Mouse (Mus musculus) G1E (cell line): ENCODE data around the gene Pkp4.

Source experiments
- CTCF ChIP-seq: IDR thresholded peaks from 2 replicates; pipeline ENCODE4 v1.5.1; 2012; ENCODE audit warnings: low read depth, low read length, inconsistent platforms, mixed read lengths
- GATA1 ChIP-seq: IDR thresholded peaks from 2 replicates; pipeline ENCODE4 v1.6.1; 2012; ENCODE audit warnings: borderline replicate concordance, low read length, inconsistent platforms, mixed read lengths
- GATA2 ChIP-seq: IDR thresholded peaks from 2 replicates; pipeline ENCODE4 v1.6.1; 2012; ENCODE audit warnings: low read depth, low read length, inconsistent platforms, borderline replicate concordance
- POLR2AphosphoS5 ChIP-seq: IDR thresholded peaks from 2 replicates; pipeline ENCODE4 v1.6.1; 2012; ENCODE audit warnings: low read depth, low read length, inconsistent platforms; ENCODE audit not compliant: insufficient replicate concordance
- TAL1 ChIP-seq: conservative IDR thresholded peaks from 2 replicates; pipeline ENCODE4 v1.6.1; 2012; ENCODE audit warnings: low read depth, low read length, inconsistent platforms, mixed read lengths

DNA sequence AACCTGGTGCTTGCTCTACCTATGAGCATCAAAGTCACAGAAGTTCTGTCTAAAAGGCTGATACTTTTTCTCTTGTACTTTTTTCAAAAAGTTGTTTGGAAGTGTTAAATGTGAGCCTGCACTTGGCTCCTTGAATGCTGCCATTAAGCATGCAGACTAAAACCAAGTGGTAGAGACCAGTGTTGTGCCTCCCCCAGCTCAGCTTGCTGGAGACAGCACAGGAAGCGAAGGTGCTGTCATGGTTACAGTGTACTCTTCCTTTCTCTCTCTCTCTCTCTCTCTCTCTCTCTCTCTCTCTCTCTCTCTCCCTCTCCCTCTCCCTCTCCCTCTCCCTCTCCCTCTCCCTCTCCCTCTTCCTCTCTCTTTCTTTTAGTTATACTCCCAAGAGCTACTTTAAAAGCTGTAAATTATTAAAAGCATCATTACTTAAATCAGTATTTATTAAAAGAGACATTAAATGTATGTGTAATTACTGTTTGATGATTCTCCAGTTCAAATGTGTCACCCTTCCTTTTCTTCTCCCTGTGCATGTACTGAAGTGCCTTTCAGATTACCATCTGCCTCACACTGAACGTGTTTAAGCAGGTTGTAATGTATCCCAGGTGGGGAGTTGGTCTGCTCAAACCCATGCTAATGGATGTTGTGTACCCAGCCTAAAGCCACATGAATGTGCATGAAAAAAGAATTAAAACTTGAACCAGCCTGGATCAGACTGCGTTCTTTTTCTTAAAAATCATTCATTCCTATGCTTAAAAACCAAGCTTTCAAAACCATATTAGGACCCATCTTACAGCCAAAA, 43.2 kb downstream of the Pkp4 start:
- no peak for TF ChIP-seq CTCF
- TF ChIP-seq GATA2: no peak
- TF ChIP-seq GATA1: no peak
- no peak for TF ChIP-seq POLR2AphosphoS5
- TF ChIP-seq TAL1: no peak
